Mouse (Mus musculus) forebrain, embryonic 14.5 days (tissue): ENCODE results near the gene Mta2. TPM values are rescaled to one million over a fixed set of nuclear protein-coding genes. Genes with fewer than 3 reads are reported as not detected.
"Not testable (repeated sequence)": the region's sequence is repeated elsewhere in the genome, so short reads cannot be mapped to it uniquely, and the experiment has no call there.

ENCODE experiments used
- ATAC-seq: fragments of 200-750 bp; cut with Nextera tagmentation; 2 replicates; pipeline ENCODE4 v1.8.0; 2017; ENCODE audit warnings: mild to moderate bottlenecking, moderate library complexity
- DNase-seq: peaks from one replicate; pipeline ENCODE4 v3.0.0-alpha.2; 2015; ENCODE audit warnings: low spot score
- H3K27ac ChIP-seq: fragments of 300-500 bp; sonication (generic); 2 replicates; pipeline ENCODE4 v1.5.1; 2014; ENCODE audit warnings: low read depth, mild to moderate bottlenecking, control low read depth, low read length, moderate library complexity
- H3K27me3 ChIP-seq: fragments of 300-500 bp; sonication (generic); replicated peaks from 2 replicates; pipeline ENCODE4 v1.6.1; 2014; ENCODE audit warnings: low read length, control low read depth, mixed read lengths; ENCODE audit not compliant: control insufficient read depth, insufficient read depth
- H3K36me3 ChIP-seq: fragments of 300-500 bp; sonication (generic); 2 replicates; pipeline ENCODE4 v1.6.1; 2014; ENCODE audit warnings: low read length, control low read depth; ENCODE audit not compliant: control insufficient read depth, insufficient read depth
- H3K4me1 ChIP-seq: fragments of 300-500 bp; sonication (generic); 2 replicates; pipeline ENCODE4 v1.6.1; 2014; ENCODE audit warnings: antibody characterized with exemption, low read length, control low read depth; ENCODE audit not compliant: control insufficient read depth, insufficient read depth
- H3K4me2 ChIP-seq: fragments of 300-500 bp; sonication (generic); 2 replicates; pipeline ENCODE4 v1.6.1; 2014; ENCODE audit warnings: mild to moderate bottlenecking, control low read depth, low read length
- H3K4me3 ChIP-seq: fragments of 300-500 bp; sonication (generic); 2 replicates; pipeline ENCODE4 v1.5.1; 2014; ENCODE audit warnings: low read depth, low read length, control low read depth
- H3K9ac ChIP-seq: fragments of 300-500 bp; sonication (generic); 2 replicates; pipeline ENCODE4 v1.6.1; 2014; ENCODE audit warnings: mild to moderate bottlenecking, low read length, control low read depth, moderate library complexity
- H3K9me3 ChIP-seq: fragments of 300-500 bp; sonication (generic); replicated peaks from 2 replicates; pipeline ENCODE4 v1.6.1; 2016; ENCODE audit warnings: low read length, control low read depth, mixed read lengths; ENCODE audit not compliant: control insufficient read depth
- WGBS: fragments of 180-500 bp; shearing (Covaris S2); extraction: QIAGEN DNeasy Blood & Tissue Kit; methylation state at CpG from one replicate; pipeline ENCODE4 v1.1.7; 2014; 5-methylcytosine and 5-hydroxymethylcytosine counted together
- polyA plus RNA-seq: library from polyadenylated mRNA; unstranded; fragments of >200 nt; fragmentation: Nextera tagmentation; extraction: Ambion mirVana; gene quantifications from 2 replicates; pipeline ENCODE4 v1.2.1, GENCODE M21; 2014

Gene Mta2
- polyA plus RNA-seq, 1 experiment from 2014 or later = 57.1 TPM

- Histone ChIP-seq H3K9me3 (no peaks in the 10 kb centered on the region), H3K27ac (no peak overlapping the region; the same call in 1 of the 2 replicates), H3K4me3 (peak overlapping the region; percentile 80), H3K4me2 (peak overlapping the region; percentile 85), H3K36me3 (peaks cover 74% of the 10 kb centered on the region), H3K9ac (peak overlapping the region; percentile 92), H3K4me1 (peaks cover 10% of the 10 kb centered on the region), H3K27me3 (no peaks in the 10 kb centered on the region)
- under 1% methylated on average over 8 of the region's 9 CpGs for WGBS
- DNase-seq (no peak), ATAC-seq (no peak)
These were observed 26.2 kb downstream of the Mta2 start for GRCm38 (mm10) chr19:8967893-8968292.

GRCm38 (mm10) chr19:8972491-8972890 is 30.8 kb downstream of the Mta2 start:
- not testable (repeated sequence) for DNase-seq, H3K27me3 ChIP-seq, H3K27ac ChIP-seq, H3K9me3 ChIP-seq, H3K4me2 ChIP-seq, H3K4me3 ChIP-seq, H3K9ac ChIP-seq, H3K4me1 ChIP-seq, ATAC-seq
- 94% methylated on average over 8 of the region's 8 CpGs for WGBS
- peaks cover 87% of the 10 kb centered on the region for H3K36me3 ChIP-seq

GRCm38 (mm10) chr19:8974638-8975037 is 33.0 kb downstream of the Mta2 start:
- H3K27me3 ChIP-seq = no peaks in the 10 kb centered on the region
- H3K27ac ChIP-seq = no peak overlapping the region
- H3K4me2 ChIP-seq = no peak overlapping the region
- no peak for ATAC-seq
- DNase-seq = no peak
- no peak overlapping the region for H3K4me3 ChIP-seq
- H3K4me1 ChIP-seq = no peaks in the 10 kb centered on the region
- peaks cover 98% of the 10 kb centered on the region for H3K36me3 ChIP-seq
- no peaks in the 10 kb centered on the region for H3K9me3 ChIP-seq
- 95% methylated on average over 1 of the region's 1 CpGs for WGBS
- H3K9ac ChIP-seq = no peak overlapping the region

- Histone ChIP-seq H3K4me3 (no peak overlapping the region), H3K36me3 (peaks cover 98% of the 10 kb centered on the region), H3K9ac (no peak overlapping the region), H3K27me3 (no peaks in the 10 kb centered on the region), H3K9me3 (no peaks in the 10 kb centered on the region), H3K4me1 (no peaks in the 10 kb centered on the region), H3K27ac (no peak overlapping the region), H3K4me2 (no peak overlapping the region)
- ATAC-seq = no peak
- no peak for DNase-seq
- WGBS = 93% methylated on average over 2 of the region's 2 CpGs
These were observed 33.8 kb downstream of the Mta2 start for GRCm38 (mm10) chr19:8975491-8975890.

- H3K9ac ChIP-seq = no peak overlapping the region
- no peak overlapping the region for H3K27ac ChIP-seq
- no peaks in the 10 kb centered on the region for H3K9me3 ChIP-seq
- H3K27me3 ChIP-seq = no peaks in the 10 kb centered on the region
- ATAC-seq = peak; percentile 60
- H3K4me1 ChIP-seq = no peaks in the 10 kb centered on the region
- H3K4me2 ChIP-seq = no peak overlapping the region
- 42% methylated on average over 3 of the region's 3 CpGs for WGBS
- DNase-seq = peak; percentile 64
- peaks cover 91% of the 10 kb centered on the region for H3K36me3 ChIP-seq
- no peak overlapping the region for H3K4me3 ChIP-seq
These were observed 34.9 kb downstream of the Mta2 start for GRCm38 (mm10) chr19:8976535-8976934.

- Histone ChIP-seq H3K4me3 (no peak overlapping the region), H3K27me3 (no peaks in the 10 kb centered on the region), H3K4me1 (peaks cover 23% of the 10 kb centered on the region), H3K27ac (no peak overlapping the region), H3K4me2 (no peak overlapping the region), H3K36me3 (peaks cover 48% of the 10 kb centered on the region), H3K9ac (no peak overlapping the region), H3K9me3 (no peaks in the 10 kb centered on the region)
- WGBS = 58% methylated on average over 5 of the region's 5 CpGs
- DNase-seq (no peak), ATAC-seq (no peak)
These were observed 39.1 kb downstream of the Mta2 start for GRCm38 (mm10) chr19:8980771-8981170.

GRCm38 (mm10) chr19:8981450-8982168 is 39.9 kb downstream of the Mta2 start:
- peaks cover 24% of the 10 kb centered on the region for H3K4me1 ChIP-seq
- H3K4me3 ChIP-seq = no peak overlapping the region
- H3K9ac ChIP-seq = no peak overlapping the region
- H3K4me2 ChIP-seq = no peak overlapping the region
- H3K27ac ChIP-seq = peak overlapping the region; percentile 49; the same call in 1 of the 2 replicates
- peaks cover 40% of the 10 kb centered on the region for H3K36me3 ChIP-seq
- no peaks in the 10 kb centered on the region for H3K27me3 ChIP-seq
- ATAC-seq (peak; percentile 47; the same call in 1 of the 2 replicates), DNase-seq (peak; percentile 75)
- no peaks in the 10 kb centered on the region for H3K9me3 ChIP-seq
- WGBS = 71% methylated on average over 2 of the region's 2 CpGs

- DNase-seq (no peak), ATAC-seq (no peak)
- no peak overlapping the region for H3K9ac ChIP-seq
- H3K4me1 ChIP-seq = peaks cover 24% of the 10 kb centered on the region
- H3K27ac ChIP-seq = no peak overlapping the region
- no peaks in the 10 kb centered on the region for H3K9me3 ChIP-seq
- no peak overlapping the region for H3K4me2 ChIP-seq
- peaks cover 31% of the 10 kb centered on the region for H3K36me3 ChIP-seq
- no peaks in the 10 kb centered on the region for H3K27me3 ChIP-seq
- no peak overlapping the region for H3K4me3 ChIP-seq
- WGBS = 58% methylated on average over 5 of the region's 5 CpGs
These were observed 40.9 kb downstream of the Mta2 start for GRCm38 (mm10) chr19:8982303-8983149.
